Mouse (Mus musculus) CD4-positive naive resting alpha-beta T cell, adult 57 days (primary cell): ENCODE measurements around the gene Nipa2. TPM values are rescaled to one million over a fixed set of nuclear protein-coding genes. Genes with fewer than 3 reads are reported as not detected.

Source experiments
- total RNA-seq: library from RNA; stranded (reverse); gene quantifications from one replicate; pipeline ENCODE4 v1.2.4, GENCODE M21; 2023

Nipa2 gene
- total RNA-seq, result 38.6 TPM

GRCm38 (mm10) chr7:55962004-55962908 is at the start of gene Nipa2:
Nipa2 (minus strand) TSS chr7:55962476.

Other genes starting within 250 kb of the Nipa2 start
- gene Siglech, start 194.3 kb downstream of the Nipa2 start, total RNA-seq, result 1.4 TPM
- gene Tubgcp5, start 168.3 kb downstream of the Nipa2 start, total RNA-seq, result 33.7 TPM
- gene Cyfip1, start 120.7 kb downstream of the Nipa2 start, total RNA-seq, result 9.6 TPM
- 0.24 TPM for gene Nipa1, start 57.5 kb upstream of the Nipa2 start, total RNA-seq
- 91.5 TPM for gene Herc2, start 87.7 kb upstream of the Nipa2 start, total RNA-seq